8 mouse cellular contexts compared by ENCODE assay signal in genomic region chr2:120245421-120246016, GRCm38 (mm10). TPM values are rescaled to one million over a fixed set of nuclear protein-coding genes. Genes with fewer than 3 reads are reported as not detected.
DNase-seq lines count a peak whose midpoint lies in the region; ATAC-seq lines count a peak whose summit lies in the region.

No protein-coding gene starts in this region.

- H3K9me3 ChIP-seq in kidney, embryonic 14.5 days (ENCODE audit: control insufficient read depth, low read length): no peaks in the 10 kb centered on the region
- H3K9me3 ChIP-seq in forebrain, embryonic 11.5 days (ENCODE audit: control insufficient read depth, low read length): no peaks in the 10 kb centered on the region
- no peaks in the 10 kb centered on the region for H3K9me3 ChIP-seq in limb, embryonic 15.5 days
- H3K9me3 ChIP-seq in stomach, embryonic 14.5 days (ENCODE audit: control insufficient read depth, low read depth, low read length): no peaks in the 10 kb centered on the region

- H3K27ac ChIP-seq in kidney, embryonic 14.5 days (ENCODE audit: low read depth, low read length): no peak overlapping the region
- H3K27ac ChIP-seq in forebrain, embryonic 11.5 days (ENCODE audit: low read depth, low read length): no peak overlapping the region
- H3K27ac ChIP-seq in limb, embryonic 15.5 days: peak overlapping the region; percentile 33; the same call in 1 of the 2 replicates
- no peak overlapping the region for H3K27ac ChIP-seq in stomach, embryonic 14.5 days (ENCODE audit: low read length)

- no peaks in the 10 kb centered on the region for H3K36me3 ChIP-seq in kidney, embryonic 14.5 days (ENCODE audit: control insufficient read depth, insufficient read depth, low read length)
- no peaks in the 10 kb centered on the region for H3K36me3 ChIP-seq in forebrain, embryonic 11.5 days (ENCODE audit: control insufficient read depth, insufficient read depth, low read length)
- no peaks in the 10 kb centered on the region for H3K36me3 ChIP-seq in limb, embryonic 15.5 days
- H3K36me3 ChIP-seq in stomach, embryonic 14.5 days (ENCODE audit: control insufficient read depth, insufficient read depth, low read length): no peaks in the 10 kb centered on the region

- no peaks in the 10 kb centered on the region; the same call in 1 of the 2 replicates for H3K4me1 ChIP-seq in kidney, embryonic 14.5 days (ENCODE audit: control insufficient read depth, insufficient read depth, low read length)
- H3K4me1 ChIP-seq in forebrain, embryonic 11.5 days (replicated peaks; ENCODE audit: control insufficient read depth, insufficient read depth, low read length): no peaks in the 10 kb centered on the region; the same call in 1 of the 2 replicates
- H3K4me1 ChIP-seq in limb, embryonic 15.5 days: peaks cover 2% of the 10 kb centered on the region; the same call in 1 of the 2 replicates
- no peaks in the 10 kb centered on the region for H3K4me1 ChIP-seq in stomach, embryonic 14.5 days (ENCODE audit: control insufficient read depth, insufficient read depth, low read length)

- 10% methylated on average over 9 of the region's 9 CpGs for WGBS in kidney, embryonic 14.5 days
- WGBS in forebrain, embryonic 11.5 days: 15% methylated on average over 9 of the region's 9 CpGs
- 16% methylated on average over 9 of the region's 9 CpGs for WGBS in limb, embryonic 15.5 days
- 17% methylated on average over 9 of the region's 9 CpGs for WGBS in stomach, embryonic 14.5 days

- H3K4me3 ChIP-seq in kidney, embryonic 14.5 days (ENCODE audit: low read length): peak overlapping the region; percentile 39
- H3K4me3 ChIP-seq in forebrain, embryonic 11.5 days (ENCODE audit: low read depth, low read length): peak overlapping the region; percentile 35
- peak overlapping the region; percentile 37 for H3K4me3 ChIP-seq in limb, embryonic 15.5 days
- H3K4me3 ChIP-seq in stomach, embryonic 14.5 days (ENCODE audit: low read depth, low read length): peak overlapping the region; percentile 30

- peak overlapping the region; percentile 48 for H3K9ac ChIP-seq in kidney, embryonic 14.5 days (ENCODE audit: low read depth, low read length)
- peak overlapping the region; percentile 50 for H3K9ac ChIP-seq in forebrain, embryonic 11.5 days (ENCODE audit: low read length)
- H3K9ac ChIP-seq in limb, embryonic 15.5 days: no peak overlapping the region
- H3K9ac ChIP-seq in stomach, embryonic 14.5 days (replicated peaks; ENCODE audit: low read depth, low read length): no peak overlapping the region

- ATAC-seq in kidney, embryonic 14.5 days (ENCODE audit: low FRiP score, low TSS enrichment): peak; percentile 46; the same call in 1 of the 2 replicates
- no peak for ATAC-seq in forebrain, embryonic 11.5 days (replicated peaks; ENCODE audit: low FRiP score)
- ATAC-seq in limb, embryonic 15.5 days (ENCODE audit: insufficient number of reproducible peaks, low FRiP score, low TSS enrichment, low read depth): no peak
- no peak for ATAC-seq in stomach, embryonic 14.5 days (ENCODE audit: insufficient number of reproducible peaks, insufficient read depth, low FRiP score, low read depth)

- H3K27me3 ChIP-seq in kidney, embryonic 14.5 days (ENCODE audit: control insufficient read depth, insufficient read depth, low read length): peaks cover 9% of the 10 kb centered on the region; the same call in 1 of the 2 replicates
- peaks cover 5% of the 10 kb centered on the region; the same call in 1 of the 2 replicates for H3K27me3 ChIP-seq in forebrain, embryonic 11.5 days (ENCODE audit: control insufficient read depth, insufficient read depth, low read length)
- peaks cover 16% of the 10 kb centered on the region for H3K27me3 ChIP-seq in limb, embryonic 15.5 days
- H3K27me3 ChIP-seq in stomach, embryonic 14.5 days (ENCODE audit: control insufficient read depth, insufficient read depth, low read length): no peaks in the 10 kb centered on the region

- peak overlapping the region; percentile 70 for H3K4me2 ChIP-seq in kidney, embryonic 14.5 days (replicated peaks; ENCODE audit: low read depth, low read length)
- peak overlapping the region; percentile 66 for H3K4me2 ChIP-seq in forebrain, embryonic 11.5 days (ENCODE audit: low read depth, low read length, severe bottlenecking)
- peak overlapping the region; percentile 65 for H3K4me2 ChIP-seq in limb, embryonic 15.5 days
- H3K4me2 ChIP-seq in stomach, embryonic 14.5 days (replicated peaks; ENCODE audit: low read depth, low read length): peak overlapping the region; percentile 74

- no peak for DNase-seq in kidney, adult 18-20 months
- DNase-seq in cerebellum, adult 11 months: peak; percentile 38
- no peak for DNase-seq in forebrain, embryonic 11.5 days (ENCODE audit: low spot score)
- DNase-seq in frontal cortex, postnatal 14 days (ENCODE audit: low spot score in 2 of 2): no peak
- no peak for DNase-seq in lung, postnatal 10 days

RNA-seq across cellular contexts. Expression of gene Pla2g4e, which starts 0.4 kb away (rescaled TPM):
- polyA plus RNA-seq in kidney, embryonic 14.5 days (2014; fragmentation: Nextera tagmentation; extraction: Ambion mirVana): not detected in 2 replicates
- polyA plus RNA-seq in forebrain, embryonic 11.5 days (2014; fragmentation: Nextera tagmentation; extraction: Ambion mirVana): 0.09 TPM in 1 of 2 replicates, not detected in the other
- 8.0 and 8.6 TPM in 2 replicates for polyA plus RNA-seq in limb, embryonic 15.5 days (2015; fragmentation: Nextera tagmentation; extraction: Ambion mirVana)
- 0.27 and 0.43 TPM in 2 replicates for polyA plus RNA-seq in stomach, embryonic 14.5 days (2014; fragmentation: Nextera tagmentation; extraction: Ambion mirVana)

RNA-seq across cellular contexts. Expression of gene Pla2g4d, which starts 43.5 kb away (rescaled TPM):
- not detected in 2 replicates for polyA plus RNA-seq in kidney, embryonic 14.5 days (2014; fragmentation: Nextera tagmentation; extraction: Ambion mirVana)
- 0.07 and 0.08 TPM in 2 replicates for polyA plus RNA-seq in forebrain, embryonic 11.5 days (2014; fragmentation: Nextera tagmentation; extraction: Ambion mirVana)
- 0.45 and 0.48 TPM in 2 replicates for polyA plus RNA-seq in limb, embryonic 15.5 days (2015; fragmentation: Nextera tagmentation; extraction: Ambion mirVana)
- 0.07 TPM in 1 of 2 replicates, not detected in the other for polyA plus RNA-seq in stomach, embryonic 14.5 days (2014; fragmentation: Nextera tagmentation; extraction: Ambion mirVana)

Comparison
In these comparisons a context has a peak if more than half of its experiments do, and no peak if none do; other contexts are left out.
1. H3K9ac ChIP-seq: peak in kidney, embryonic 14.5 days (single experiment) and forebrain, embryonic 11.5 days (single experiment); none in limb, embryonic 15.5 days (single experiment) and stomach, embryonic 14.5 days (single experiment).
2. Peak in every context shown above with its lines, with median percentiles within 50 percentile points of each other: H3K4me2 ChIP-seq and H3K4me3 ChIP-seq.